Mouse (Mus musculus): ENCODE measurements around the gene Zbtb12. TPM values are rescaled to one million over a fixed set of nuclear protein-coding genes. Genes with fewer than 3 reads are reported as not detected.

Gene Zbtb12
- polyA plus RNA-seq, 1 experiment from 2014 or later, result 1.1 TPM

DNA sequence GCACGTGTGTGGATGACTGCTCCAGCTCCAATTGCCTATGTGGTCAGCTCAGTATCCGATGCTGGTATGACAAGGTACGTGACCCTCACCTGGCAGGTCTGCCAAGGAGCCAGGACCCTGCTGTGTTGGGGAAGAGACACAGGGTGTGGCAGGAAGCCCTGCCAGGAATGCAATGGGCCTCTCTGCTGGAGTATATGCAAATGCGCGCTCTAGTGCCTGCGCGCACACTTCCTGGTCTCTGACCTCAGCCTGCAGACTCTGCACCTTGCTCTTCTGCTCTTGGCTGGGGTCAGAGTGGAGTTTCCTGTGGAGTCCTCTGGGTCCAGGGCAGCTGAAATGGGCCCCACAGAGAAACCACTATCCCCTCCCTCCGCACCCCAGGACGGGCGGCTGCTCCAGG is 31.7 kb downstream of the Zbtb12 start:
- ATAC-seq (ENCODE audit: insufficient read depth, low FRiP score), result no peak
- H3K9ac ChIP-seq (ENCODE audit: low read length), result no peak overlapping the region
- 86% methylated on average over 10 of the region's 10 CpGs for whole genome bisulfite sequencing
- H3K4me3 ChIP-seq (replicated peaks; ENCODE audit: low read length), result no peak overlapping the region
- peaks cover 5% of the 10 kb centered on the region for H3K4me1 ChIP-seq (ENCODE audit: control insufficient read depth, insufficient read depth, low read length)
- H3K4me2 ChIP-seq (ENCODE audit: low read depth, low read length), result no peak overlapping the region
- no peaks in the 10 kb centered on the region for H3K9me3 ChIP-seq (replicated peaks; ENCODE audit: control insufficient read depth, low read length)
- H3K36me3 ChIP-seq (ENCODE audit: control insufficient read depth, insufficient read depth, low read length), result peaks cover 58% of the 10 kb centered on the region
- H3K27ac ChIP-seq (ENCODE audit: low read length), result no peak overlapping the region
- H3K27me3 ChIP-seq (ENCODE audit: control insufficient read depth, insufficient read depth, low read length), result no peaks in the 10 kb centered on the region

DNA sequence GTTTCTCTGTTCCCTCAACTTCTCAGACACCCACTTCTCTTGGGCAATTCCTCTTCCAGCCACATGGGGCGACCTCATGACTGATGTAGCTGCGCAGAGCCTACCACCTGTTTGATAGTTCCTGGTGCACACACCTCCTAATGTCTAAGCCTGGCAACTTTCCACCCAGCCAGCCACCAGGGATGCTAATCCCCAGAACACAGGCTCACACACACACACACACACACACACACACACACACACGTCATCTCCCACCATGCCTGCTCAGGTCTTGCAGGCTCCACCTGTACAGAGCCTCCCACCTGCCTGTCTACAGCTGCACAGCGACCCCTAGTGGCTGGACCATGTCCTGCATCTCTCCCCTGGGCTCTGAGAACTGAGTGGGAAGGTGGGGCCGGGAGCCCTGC is 32.7 kb downstream of the Zbtb12 start:
- Histone ChIP-seq H3K36me3 (ENCODE audit: control insufficient read depth, insufficient read depth, low read length) (peaks cover 49% of the 10 kb centered on the region), H3K27ac (ENCODE audit: low read length) (no peak overlapping the region)
- 44% methylated on average over 5 of the region's 5 CpGs for WGBS

DNA sequence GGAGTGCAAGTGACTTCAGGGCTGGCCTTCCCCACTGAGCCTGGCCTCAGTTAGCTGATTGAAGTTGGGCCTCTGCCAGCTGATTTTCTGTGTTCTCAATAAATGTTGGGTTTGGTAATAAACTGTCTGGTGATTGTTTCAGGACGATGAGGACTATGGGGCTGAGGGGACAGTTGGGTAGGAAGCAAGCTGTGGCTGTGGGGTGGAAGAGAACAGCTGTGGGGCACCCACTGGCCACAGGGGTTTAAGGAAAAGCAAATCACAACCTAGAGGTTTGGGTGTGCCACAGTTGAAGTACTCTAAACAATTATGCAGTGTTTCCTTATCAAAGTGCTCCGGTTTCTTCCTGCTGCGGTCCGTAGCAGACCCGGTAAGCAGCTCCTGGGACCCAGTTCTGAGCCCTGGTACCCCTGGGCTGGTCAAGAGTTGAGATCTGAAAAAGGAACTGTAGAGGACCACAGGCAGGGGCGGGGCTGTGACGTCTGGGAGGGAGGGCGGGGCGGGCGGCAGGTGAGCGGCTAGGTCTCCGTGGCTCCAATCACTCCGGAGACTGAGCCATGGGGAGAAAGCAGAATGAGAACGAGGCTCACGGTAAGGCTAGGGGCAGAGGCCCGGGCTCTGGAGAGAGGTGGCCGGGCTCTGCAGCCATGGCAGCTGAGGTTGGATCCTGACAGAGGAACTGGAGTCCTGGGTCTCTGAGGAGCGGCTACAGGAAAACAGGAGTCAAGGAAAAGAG is 34.8 kb downstream of the Zbtb12 start, which contains the start of gene Slc44a4:
TSS of gene Slc44a4 (plus strand) at position 537 of the 736 bp plus-strand sequence.
- Histone ChIP-seq H3K9me3 (replicated peaks; ENCODE audit: control insufficient read depth, low read length) (no peaks in the 10 kb centered on the region), H3K9ac (ENCODE audit: low read length) (peak within 1 kb of the TSS; percentile 62), H3K4me1 (ENCODE audit: control insufficient read depth, insufficient read depth, low read length) (peaks cover 5% of the 10 kb centered on the region), H3K4me2 (ENCODE audit: low read depth, low read length) (peak within 1 kb of the TSS; percentile 44), H3K27me3 (ENCODE audit: control insufficient read depth, insufficient read depth, low read length) (no peaks in the 10 kb centered on the region), H3K27ac (ENCODE audit: low read length) (peak within 1 kb of the TSS; percentile 79), H3K4me3 (replicated peaks; ENCODE audit: low read length) (peak within 1 kb of the TSS; percentile 34), H3K36me3 (ENCODE audit: control insufficient read depth, insufficient read depth, low read length) (peaks cover 33% of the 10 kb centered on the region)
- 0 out of 2 replicates have a peak, but pooled peaks have one; percentile 30 for ATAC-seq (ENCODE audit: insufficient read depth, low FRiP score)
- 25% methylated on average over 18 of the region's 18 CpGs for WGBS

More for the DNA sequence above, 32.7 kb downstream of the Zbtb12 start:
- no peak overlapping the region for H3K4me2 ChIP-seq (ENCODE audit: low read depth, low read length)
- H3K27me3 ChIP-seq (ENCODE audit: control insufficient read depth, insufficient read depth, low read length), result no peaks in the 10 kb centered on the region
- no peak overlapping the region for H3K4me3 ChIP-seq (replicated peaks; ENCODE audit: low read length)
- peaks cover 5% of the 10 kb centered on the region for H3K4me1 ChIP-seq (ENCODE audit: control insufficient read depth, insufficient read depth, low read length)
- H3K9ac ChIP-seq (ENCODE audit: low read length), result no peak overlapping the region
- ATAC-seq (ENCODE audit: insufficient read depth, low FRiP score), result peak; percentile 47; the same call in 1 of the 2 replicates
- no peaks in the 10 kb centered on the region for H3K9me3 ChIP-seq (replicated peaks; ENCODE audit: control insufficient read depth, low read length)

DNA sequence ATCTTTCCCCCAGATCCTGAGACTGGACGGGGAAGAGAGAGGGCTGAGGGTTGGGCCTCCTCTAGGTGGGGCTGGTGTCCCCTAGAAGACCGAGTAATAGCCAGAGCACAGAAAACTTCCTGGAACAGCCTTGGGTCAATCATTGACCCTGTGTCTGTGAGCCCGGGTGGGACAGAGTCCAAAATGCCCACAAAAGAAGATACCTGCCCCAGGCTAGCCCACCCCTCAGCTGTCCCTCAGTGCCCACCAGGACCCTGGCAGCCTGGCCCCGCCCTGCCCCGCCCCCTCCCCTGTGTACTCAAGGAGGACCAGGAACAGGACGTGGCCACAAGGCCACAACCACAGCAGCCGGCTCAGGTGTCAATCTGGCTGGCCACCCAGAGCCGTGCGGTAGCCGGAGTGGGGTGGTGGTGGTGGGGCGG is 36.1 kb downstream of the Zbtb12 start:
- ATAC-seq (ENCODE audit: insufficient read depth, low FRiP score), result peak; percentile 72; the same call in 1 of the 2 replicates
- Histone ChIP-seq H3K27me3 (ENCODE audit: control insufficient read depth, insufficient read depth, low read length) (no peaks in the 10 kb centered on the region), H3K36me3 (ENCODE audit: control insufficient read depth, insufficient read depth, low read length) (peaks cover 24% of the 10 kb centered on the region), H3K9ac (ENCODE audit: low read length) (peak overlapping the region; percentile 62), H3K27ac (ENCODE audit: low read length) (peak overlapping the region; percentile 79; the same call in 1 of the 2 replicates), H3K4me3 (replicated peaks; ENCODE audit: low read length) (peak overlapping the region; percentile 34), H3K9me3 (replicated peaks; ENCODE audit: control insufficient read depth, low read length) (no peaks in the 10 kb centered on the region), H3K4me2 (ENCODE audit: low read depth, low read length) (peak overlapping the region; percentile 44), H3K4me1 (ENCODE audit: control insufficient read depth, insufficient read depth, low read length) (peaks cover 5% of the 10 kb centered on the region)
- 17% methylated on average over 11 of the region's 11 CpGs for WGBS

DNA sequence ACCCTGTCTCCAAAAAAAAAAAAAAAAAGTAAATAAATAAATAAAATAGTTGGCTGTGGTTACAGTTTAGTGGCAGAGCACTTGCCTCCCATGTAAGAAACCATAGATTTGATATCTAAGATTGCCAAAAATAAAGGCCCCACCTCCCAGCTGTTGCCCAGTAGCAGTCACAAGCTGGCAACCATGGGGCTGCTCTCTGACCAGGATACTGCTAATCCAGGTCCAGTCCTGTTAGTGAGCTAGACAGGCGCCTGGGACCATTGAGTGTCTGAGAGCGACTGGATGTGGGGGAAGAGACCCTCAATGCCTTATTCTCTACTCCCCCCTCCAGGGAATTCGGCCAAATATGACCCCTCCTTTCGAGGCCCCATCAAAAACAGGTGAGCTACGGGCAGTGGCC is 37.0 kb downstream of the Zbtb12 start:
- H3K4me1 ChIP-seq (ENCODE audit: control insufficient read depth, insufficient read depth, low read length), result peaks cover 5% of the 10 kb centered on the region
- H3K4me2 ChIP-seq (ENCODE audit: low read depth, low read length), result no peak overlapping the region
- no peak overlapping the region for H3K4me3 ChIP-seq (replicated peaks; ENCODE audit: low read length)
- no peak overlapping the region for H3K9ac ChIP-seq (ENCODE audit: low read length)
- no peaks in the 10 kb centered on the region for H3K27me3 ChIP-seq (ENCODE audit: control insufficient read depth, insufficient read depth, low read length)
- ATAC-seq (ENCODE audit: insufficient read depth, low FRiP score), result no peak
- WGBS, result 88% methylated on average over 5 of the region's 5 CpGs
- no peak overlapping the region for H3K27ac ChIP-seq (ENCODE audit: low read length)
- peaks cover 18% of the 10 kb centered on the region for H3K36me3 ChIP-seq (ENCODE audit: control insufficient read depth, insufficient read depth, low read length)
- no peaks in the 10 kb centered on the region for H3K9me3 ChIP-seq (replicated peaks; ENCODE audit: control insufficient read depth, low read length)

DNA sequence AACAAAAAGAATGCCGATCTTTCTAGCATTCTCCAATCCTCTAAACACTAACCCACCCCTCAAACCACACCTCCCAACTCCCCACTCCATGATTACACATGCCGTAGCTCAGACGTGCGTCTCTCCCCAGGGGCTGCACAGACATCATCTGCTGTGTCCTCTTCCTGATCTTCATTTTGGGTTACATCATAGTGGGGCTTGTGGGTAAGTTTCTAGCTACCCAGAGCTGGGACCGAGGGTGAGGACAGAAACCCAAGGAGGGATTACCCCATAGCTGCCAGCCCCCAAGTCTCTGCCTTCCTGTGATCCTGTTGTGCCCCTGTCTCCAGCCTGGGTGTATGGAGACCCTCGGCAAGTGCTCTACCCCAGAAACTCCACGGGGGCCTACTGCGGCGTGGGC is 37.9 kb downstream of the Zbtb12 start:
- H3K9ac ChIP-seq (ENCODE audit: low read length), result no peak overlapping the region
- peaks cover 5% of the 10 kb centered on the region for H3K4me1 ChIP-seq (ENCODE audit: control insufficient read depth, insufficient read depth, low read length)
- 72% methylated on average over 9 of the region's 9 CpGs for WGBS
- H3K4me3 ChIP-seq (replicated peaks; ENCODE audit: low read length), result no peak overlapping the region
- H3K4me2 ChIP-seq (ENCODE audit: low read depth, low read length), result no peak overlapping the region
- no peaks in the 10 kb centered on the region for H3K9me3 ChIP-seq (replicated peaks; ENCODE audit: control insufficient read depth, low read length)
- H3K27ac ChIP-seq (ENCODE audit: low read length), result no peak overlapping the region
- H3K36me3 ChIP-seq (ENCODE audit: control insufficient read depth, insufficient read depth, low read length), result peaks cover 15% of the 10 kb centered on the region
- no peaks in the 10 kb centered on the region for H3K27me3 ChIP-seq (ENCODE audit: control insufficient read depth, insufficient read depth, low read length)
- ATAC-seq (ENCODE audit: insufficient read depth, low FRiP score), result no peak

DNA sequence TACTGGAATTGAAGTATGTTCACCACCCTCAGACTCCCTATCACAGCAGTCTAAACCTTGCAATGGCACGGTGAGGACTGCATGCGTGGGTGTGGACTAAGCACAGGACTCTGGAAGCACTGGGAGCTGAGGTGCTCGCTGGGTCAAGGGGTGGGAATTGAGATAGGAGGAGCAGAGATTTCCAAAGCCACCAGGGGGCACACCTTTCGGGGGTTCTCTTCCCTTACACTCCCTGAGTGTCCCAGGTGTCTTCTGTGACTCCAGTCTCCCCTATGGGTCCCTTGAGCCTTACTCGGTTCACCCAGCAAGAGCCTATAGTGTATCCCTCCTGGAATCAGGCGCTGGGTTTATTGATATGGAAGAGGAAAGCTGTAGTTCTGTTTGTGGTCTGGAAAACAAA is 43.7 kb downstream of the Zbtb12 start:
- H3K9me3 ChIP-seq (replicated peaks; ENCODE audit: control insufficient read depth, low read length), result no peaks in the 10 kb centered on the region
- H3K4me3 ChIP-seq (replicated peaks; ENCODE audit: low read length), result no peak overlapping the region
- H3K27ac ChIP-seq (ENCODE audit: low read length), result no peak overlapping the region
- ATAC-seq (ENCODE audit: insufficient read depth, low FRiP score), result no peak
- H3K4me1 ChIP-seq (ENCODE audit: control insufficient read depth, insufficient read depth, low read length), result no peaks in the 10 kb centered on the region
- no peak overlapping the region for H3K9ac ChIP-seq (ENCODE audit: low read length)
- H3K36me3 ChIP-seq (ENCODE audit: control insufficient read depth, insufficient read depth, low read length), result no peaks in the 10 kb centered on the region
- no peaks in the 10 kb centered on the region for H3K27me3 ChIP-seq (ENCODE audit: control insufficient read depth, insufficient read depth, low read length)
- 43% methylated on average over 6 of the region's 6 CpGs for WGBS
- no peak overlapping the region for H3K4me2 ChIP-seq (ENCODE audit: low read depth, low read length)

DNA sequence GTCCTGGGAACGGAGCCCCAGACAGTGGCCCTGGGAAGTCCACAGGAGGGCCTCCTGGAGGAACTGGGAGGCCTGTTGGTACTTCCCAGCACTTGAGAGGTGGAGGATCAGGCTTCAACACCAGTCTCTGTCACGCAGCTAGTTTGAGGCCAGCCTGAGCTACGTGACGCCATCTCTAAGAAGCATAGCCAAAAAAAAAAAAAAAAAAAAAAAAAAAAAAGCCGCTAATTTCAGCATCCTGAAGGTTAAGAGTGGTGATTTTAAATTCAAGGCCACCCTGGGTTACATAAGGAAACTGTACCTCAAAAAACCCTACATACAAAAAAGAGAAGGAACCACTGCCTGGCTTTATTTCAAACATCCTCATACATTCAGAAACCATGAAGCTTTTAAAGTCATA is 45.0 kb downstream of the Zbtb12 start:
- no peaks in the 10 kb centered on the region for H3K27me3 ChIP-seq (ENCODE audit: control insufficient read depth, insufficient read depth, low read length)
- no peak overlapping the region for H3K9ac ChIP-seq (ENCODE audit: low read length)
- no peaks in the 10 kb centered on the region for H3K4me1 ChIP-seq (ENCODE audit: control insufficient read depth, insufficient read depth, low read length)
- no peak for ATAC-seq (ENCODE audit: insufficient read depth, low FRiP score)
- WGBS, result 69% methylated on average over 5 of the region's 5 CpGs
- H3K4me2 ChIP-seq (ENCODE audit: low read depth, low read length), result no peak overlapping the region
- no peaks in the 10 kb centered on the region for H3K9me3 ChIP-seq (replicated peaks; ENCODE audit: control insufficient read depth, low read length)
- no peaks in the 10 kb centered on the region for H3K36me3 ChIP-seq (ENCODE audit: control insufficient read depth, insufficient read depth, low read length)
- no peak overlapping the region for H3K27ac ChIP-seq (ENCODE audit: low read length)
- H3K4me3 ChIP-seq (replicated peaks; ENCODE audit: low read length), result no peak overlapping the region

DNA sequence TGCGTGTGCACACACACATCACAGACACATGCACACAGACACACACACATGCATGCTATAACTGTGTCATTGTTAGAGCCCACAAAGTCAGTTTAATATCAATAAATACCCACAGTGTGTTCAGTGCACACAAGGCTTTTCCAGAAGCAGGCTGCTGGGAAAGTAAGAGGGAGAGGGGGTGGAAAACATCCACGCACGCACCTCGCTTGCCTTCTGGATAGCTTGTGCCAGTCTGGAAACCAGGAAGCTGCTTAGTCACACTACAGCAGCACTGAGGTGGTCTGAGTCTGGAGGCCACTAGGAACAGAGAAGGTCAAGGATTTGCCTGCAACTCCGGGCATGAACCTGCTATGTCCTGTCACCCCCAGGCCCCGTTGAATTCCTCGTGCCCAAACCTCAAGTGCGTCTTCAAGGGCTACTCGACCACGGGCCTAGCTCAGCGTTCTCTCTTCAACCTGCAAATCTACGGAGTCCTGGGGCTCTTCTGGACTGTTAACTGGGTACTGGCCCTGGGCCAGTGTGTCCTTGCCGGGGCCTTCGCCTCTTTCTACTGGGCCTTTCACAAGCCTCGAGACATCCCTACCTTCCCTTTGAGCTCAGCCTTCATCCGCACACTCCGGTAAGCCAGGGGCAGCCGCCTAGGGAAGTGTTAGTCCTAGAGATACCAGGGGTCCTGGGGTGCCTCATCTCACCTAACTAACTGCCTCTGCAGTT is 48.2 kb downstream of the Zbtb12 start:
- Histone ChIP-seq H3K4me1 (ENCODE audit: control insufficient read depth, insufficient read depth, low read length) (peaks cover 7% of the 10 kb centered on the region), H3K4me2 (ENCODE audit: low read depth, low read length) (no peak overlapping the region), H3K27ac (ENCODE audit: low read length) (no peak overlapping the region), H3K27me3 (ENCODE audit: control insufficient read depth, insufficient read depth, low read length) (no peaks in the 10 kb centered on the region), H3K9ac (ENCODE audit: low read length) (no peak overlapping the region), H3K36me3 (ENCODE audit: control insufficient read depth, insufficient read depth, low read length) (no peaks in the 10 kb centered on the region), H3K4me3 (replicated peaks; ENCODE audit: low read length) (no peak overlapping the region), H3K9me3 (replicated peaks; ENCODE audit: control insufficient read depth, low read length) (no peaks in the 10 kb centered on the region)
- WGBS, result 84% methylated on average over 18 of the region's 18 CpGs
- no peak for ATAC-seq (ENCODE audit: insufficient read depth, low FRiP score)
